Mouse (Mus musculus): ENCODE data around the gene Ush1g. TPM values are rescaled to one million over a fixed set of nuclear protein-coding genes. Genes with fewer than 3 reads are reported as not detected.

The Ush1g gene
- total and polyA plus RNA-seq, 2 experiments from 2014 or later: 0.13 to 0.37 TPM

GRCm38 (mm10) chr11:115273735-115274134, 48.1 kb downstream of the Ush1g start:
- no peak for ATAC-seq
- no peak overlapping the region for H3K4me3 ChIP-seq (ENCODE audit: low read length)
- H3K4me2 ChIP-seq (ENCODE audit: low read depth, low read length): no peak overlapping the region
- no peak for TF ChIP-seq CTCF (IDR thresholded peaks at IDR 0.05; ENCODE audit: low read depth)
- no peak for DNase-seq (ENCODE audit: low spot score)
- H3K9me3 ChIP-seq (ENCODE audit: low read length): no peaks in the 10 kb centered on the region
- H3K9ac ChIP-seq (replicated peaks; ENCODE audit: low read length): no peak overlapping the region
- peaks cover 10% of the 10 kb centered on the region for H3K4me1 ChIP-seq (ENCODE audit: insufficient read depth, low read length)
- H3K27me3 ChIP-seq (ENCODE audit: insufficient read depth, low read length): peaks cover 5% of the 10 kb centered on the region; the same call in 1 of the 2 replicates
- 70% methylated on average over 7 of the region's 7 CpGs for WGBS
- H3K36me3 ChIP-seq (ENCODE audit: insufficient read depth, low read length): peaks cover 6% of the 10 kb centered on the region
- H3K27ac ChIP-seq: no peak overlapping the region

GRCm38 (mm10) chr11:115272894-115273498, 48.8 kb downstream of the Ush1g start:
- no peak for DNase-seq (ENCODE audit: low spot score)
- ATAC-seq: no peak
- TF ChIP-seq CTCF (IDR thresholded peaks at IDR 0.05; ENCODE audit: low read depth): no peak
- Histone ChIP-seq H3K27me3 (ENCODE audit: insufficient read depth, low read length) (peaks cover 12% of the 10 kb centered on the region), H3K9me3 (ENCODE audit: low read length) (no peaks in the 10 kb centered on the region), H3K36me3 (ENCODE audit: insufficient read depth, low read length) (peaks cover 13% of the 10 kb centered on the region), H3K4me3 (ENCODE audit: low read length) (no peak overlapping the region), H3K4me1 (ENCODE audit: insufficient read depth, low read length) (peaks cover 10% of the 10 kb centered on the region), H3K4me2 (ENCODE audit: low read depth, low read length) (no peak overlapping the region), H3K9ac (replicated peaks; ENCODE audit: low read length) (no peak overlapping the region), H3K27ac (no peak overlapping the region)
- WGBS: 64% methylated on average over 10 of the region's 10 CpGs

GRCm38 (mm10) chr11:115271481-115271880, 50.4 kb downstream of the Ush1g start:
- DNase-seq (ENCODE audit: low spot score) (no peak), ATAC-seq (no peak)
- Histone ChIP-seq H3K4me3 (ENCODE audit: low read length) (no peak overlapping the region), H3K4me1 (ENCODE audit: insufficient read depth, low read length) (peaks cover 17% of the 10 kb centered on the region; the same call in 1 of the 2 replicates), H3K27ac (no peak overlapping the region), H3K27me3 (ENCODE audit: insufficient read depth, low read length) (peaks cover 28% of the 10 kb centered on the region), H3K4me2 (ENCODE audit: low read depth, low read length) (no peak overlapping the region), H3K9ac (replicated peaks; ENCODE audit: low read length) (no peak overlapping the region), H3K36me3 (ENCODE audit: insufficient read depth, low read length) (peaks cover 13% of the 10 kb centered on the region), H3K9me3 (ENCODE audit: low read length) (no peaks in the 10 kb centered on the region)
- WGBS: 70% methylated on average over 10 of the region's 10 CpGs
- TF ChIP-seq CTCF (IDR thresholded peaks at IDR 0.05; ENCODE audit: low read depth): no peak

- 79% methylated on average over 9 of the region's 9 CpGs for WGBS
- Histone ChIP-seq H3K4me1 (ENCODE audit: insufficient read depth, low read length) (peaks cover 18% of the 10 kb centered on the region; the same call in 1 of the 2 replicates), H3K9me3 (ENCODE audit: low read length) (no peaks in the 10 kb centered on the region), H3K27me3 (ENCODE audit: insufficient read depth, low read length) (peaks cover 32% of the 10 kb centered on the region), H3K36me3 (ENCODE audit: insufficient read depth, low read length) (peaks cover 13% of the 10 kb centered on the region), H3K27ac (no peak overlapping the region), H3K4me3 (ENCODE audit: low read length) (no peak overlapping the region), H3K9ac (replicated peaks; ENCODE audit: low read length) (no peak overlapping the region), H3K4me2 (ENCODE audit: low read depth, low read length) (no peak overlapping the region)
- ATAC-seq (no peak), DNase-seq (ENCODE audit: low spot score) (no peak)
- no peak for TF ChIP-seq CTCF (IDR thresholded peaks at IDR 0.05; ENCODE audit: low read depth)
Observed at GRCm38 (mm10) chr11:115271052-115271451, 50.8 kb downstream of the Ush1g start.

- peak; percentile 97 for TF ChIP-seq CTCF (IDR thresholded peaks at IDR 0.05; ENCODE audit: low read depth)
- peaks cover 13% of the 10 kb centered on the region for H3K36me3 ChIP-seq (ENCODE audit: insufficient read depth, low read length)
- H3K9ac ChIP-seq (replicated peaks; ENCODE audit: low read length): no peak overlapping the region
- H3K9me3 ChIP-seq (ENCODE audit: low read length): no peaks in the 10 kb centered on the region
- DNase-seq (ENCODE audit: low spot score) (peak; percentile 91), ATAC-seq (peak; percentile 47; the same call in 1 of the 2 replicates)
- no peak overlapping the region for H3K4me3 ChIP-seq (ENCODE audit: low read length)
- peaks cover 39% of the 10 kb centered on the region for H3K27me3 ChIP-seq (ENCODE audit: insufficient read depth, low read length)
- 29% methylated on average over 19 of the region's 19 CpGs for WGBS
- peaks cover 11% of the 10 kb centered on the region; the same call in 1 of the 2 replicates for H3K4me1 ChIP-seq (ENCODE audit: insufficient read depth, low read length)
- H3K4me2 ChIP-seq (ENCODE audit: low read depth, low read length): no peak overlapping the region
- H3K27ac ChIP-seq: no peak overlapping the region
Observed at GRCm38 (mm10) chr11:115270148-115270861, 51.5 kb downstream of the Ush1g start.

GRCm38 (mm10) chr11:115269330-115270066, 52.3 kb downstream of the Ush1g start:
- Histone ChIP-seq H3K4me1 (ENCODE audit: insufficient read depth, low read length) (peaks cover 13% of the 10 kb centered on the region), H3K4me3 (ENCODE audit: low read length) (no peak overlapping the region), H3K4me2 (ENCODE audit: low read depth, low read length) (no peak overlapping the region), H3K36me3 (ENCODE audit: insufficient read depth, low read length) (peaks cover 13% of the 10 kb centered on the region), H3K9me3 (ENCODE audit: low read length) (no peaks in the 10 kb centered on the region), H3K9ac (replicated peaks; ENCODE audit: low read length) (no peak overlapping the region), H3K27me3 (ENCODE audit: insufficient read depth, low read length) (peaks cover 45% of the 10 kb centered on the region), H3K27ac (no peak overlapping the region)
- 85% methylated on average over 27 of the region's 27 CpGs for WGBS
- DNase-seq (ENCODE audit: low spot score) (no peak), ATAC-seq (no peak)
- no peak for TF ChIP-seq CTCF (IDR thresholded peaks at IDR 0.05; ENCODE audit: low read depth)
